Mouse (Mus musculus): ENCODE measurements at regions not wholly inside any gene's neighbourhood (a gene's known extent, or its start where the extent isn't known, plus 50 kb on each side); places are given as distances from the start of the nearest gene placed in this dataset.

GRCm38 (mm10) chr14:61819251-61819650 is 212.0 kb downstream of the Kcnrg start:
- no peak for DNase-seq (ENCODE audit: low read depth)

GRCm38 (mm10) chr14:61834291-61834936 is 227.2 kb downstream of the Kcnrg start:
- DNase-seq (ENCODE audit: low read depth) = no peak

GRCm38 (mm10) chr14:61835729-61836128 is 228.5 kb downstream of the Kcnrg start:
- no peak for DNase-seq (ENCODE audit: low read depth)

GRCm38 (mm10) chr14:61836231-61836630 is 229.0 kb downstream of the Kcnrg start:
- no peak for DNase-seq (ENCODE audit: low read depth)

- no peak for DNase-seq (ENCODE audit: low read depth)
Measured at GRCm38 (mm10) chr14:61836965-61837364, 229.7 kb downstream of the Kcnrg start.

- no peak for DNase-seq (ENCODE audit: low read depth)
Measured at GRCm38 (mm10) chr14:61837851-61838250, 230.6 kb downstream of the Kcnrg start.

GRCm38 (mm10) chr14:61842476-61842875 is 235.2 kb downstream of the Kcnrg start:
- no peak for DNase-seq (ENCODE audit: low read depth)

- DNase-seq (ENCODE audit: low read depth) = no peak
Measured at GRCm38 (mm10) chr14:61846441-61846840, 239.2 kb downstream of the Kcnrg start.

GRCm38 (mm10) chr14:61850244-61850643 is 243.0 kb downstream of the Kcnrg start:
- no peak for DNase-seq (ENCODE audit: low read depth)

- no peak for DNase-seq (ENCODE audit: low read depth)
Measured at GRCm38 (mm10) chr14:61857616-61858015, 250.4 kb downstream of the Kcnrg start.

- DNase-seq (ENCODE audit: low read depth) = no peak
Measured at GRCm38 (mm10) chr14:61860688-61861087, 253.4 kb downstream of the Kcnrg start.

- no peak for DNase-seq (ENCODE audit: low read depth)
Measured at GRCm38 (mm10) chr14:61861357-61861958, 254.2 kb downstream of the Kcnrg start.

- no peak for DNase-seq (ENCODE audit: low read depth)
Measured at GRCm38 (mm10) chr14:61862931-61863330, 255.7 kb downstream of the Kcnrg start.

- DNase-seq (ENCODE audit: low read depth) = no peak
Measured at GRCm38 (mm10) chr14:61863475-61863874, 256.2 kb downstream of the Kcnrg start.

- DNase-seq (ENCODE audit: low read depth) = no peak
Measured at GRCm38 (mm10) chr14:61866532-61867268, 259.4 kb downstream of the Kcnrg start.

- DNase-seq (ENCODE audit: low read depth) = no peak
Measured at GRCm38 (mm10) chr14:61874206-61874605, 266.9 kb downstream of the Kcnrg start.

- DNase-seq (ENCODE audit: low read depth) = no peak
Measured at GRCm38 (mm10) chr14:61879416-61879815, 272.2 kb downstream of the Kcnrg start.

GRCm38 (mm10) chr14:61880514-61881259 is 273.4 kb downstream of the Kcnrg start:
- no peak for DNase-seq (ENCODE audit: low read depth)

- no peak for DNase-seq (ENCODE audit: low read depth)
Measured at GRCm38 (mm10) chr14:61885241-61886015, 278.2 kb downstream of the Kcnrg start.

- DNase-seq (ENCODE audit: low read depth) = no peak
Measured at GRCm38 (mm10) chr14:61889626-61890025, 282.4 kb downstream of the Kcnrg start.

- DNase-seq (ENCODE audit: low read depth) = no peak
Measured at GRCm38 (mm10) chr14:61893786-61894185, 286.5 kb downstream of the Kcnrg start.

- DNase-seq (ENCODE audit: low read depth) = no peak
Measured at GRCm38 (mm10) chr14:61896879-61897278, 289.6 kb downstream of the Kcnrg start.
